Mouse (Mus musculus) ES-Bruce4 (cell line): Measurements from ENCODE around the gene Gm10645. TPM values are rescaled to one million over a fixed set of nuclear protein-coding genes. Genes with fewer than 3 reads are reported as not detected.
A peak's percentile ranks its signal among the peaks of the same experiment; 100 is the strongest.

Experiments
- H3K27ac ChIP-seq: 2 replicates; pipeline ENCODE4 v1.5.1; 2012; ENCODE audit warnings: low read length, inconsistent platforms; ENCODE audit not compliant: insufficient read depth
- H3K27me3 ChIP-seq: 2 replicates; pipeline ENCODE4 v1.6.1; 2012; ENCODE audit warnings: mild to moderate bottlenecking, low read length, inconsistent platforms; ENCODE audit not compliant: control insufficient read depth, poor library complexity, insufficient read depth, severe bottlenecking
- H3K36me3 ChIP-seq: 2 replicates; pipeline ENCODE4 v1.6.1; 2012; ENCODE audit warnings: inconsistent platforms, mild to moderate bottlenecking, low read length, moderate library complexity; ENCODE audit not compliant: control insufficient read depth, poor library complexity, insufficient read depth, severe bottlenecking
- H3K4me1 ChIP-seq: one replicate; pipeline ENCODE4 v1.8.1; 2011; ENCODE audit warnings: low read length; ENCODE audit not compliant: control insufficient read depth, insufficient read depth
- H3K4me3 ChIP-seq: 2 replicates; pipeline ENCODE4 v1.5.1; 2011; ENCODE audit warnings: low read depth, mild to moderate bottlenecking, low read length
- H3K9ac ChIP-seq: 2 replicates; pipeline ENCODE4 v1.6.1; 2012; ENCODE audit warnings: low read depth, mild to moderate bottlenecking, inconsistent platforms; ENCODE audit not compliant: poor library complexity, severe bottlenecking
- H3K9me3 ChIP-seq: replicated peaks from 2 replicates; pipeline ENCODE4 v1.6.1; 2012; ENCODE audit warnings: mild to moderate bottlenecking, low read length, inconsistent platforms; ENCODE audit not compliant: control insufficient read depth, poor library complexity, insufficient read depth, severe bottlenecking
- CTCF ChIP-seq: IDR thresholded peaks from one replicate; pipeline ENCODE4 v1.8.1; 2011; ENCODE audit warnings: low read depth, low read length
- EP300 ChIP-seq: IDR thresholded peaks from 2 replicates; pipeline ENCODE4 v1.6.1; 2011; ENCODE audit warnings: low read depth, low read length; ENCODE audit not compliant: insufficient read depth
- POLR2A ChIP-seq: IDR thresholded peaks from one replicate; pipeline ENCODE4 v1.8.1; 2011; ENCODE audit warnings: low read length; ENCODE audit not compliant: insufficient read depth
- polyA plus RNA-seq: library from polyadenylated mRNA; stranded (reverse); fragments of >200 nt; gene quantifications from 2 replicates; pipeline ENCODE4 v1.2.4, GENCODE M21; 2011; ENCODE audit warnings: low read depth; ENCODE audit not compliant: missing spikeins, insufficient read depth, insufficient read length

The Gm10645 gene
- polyA plus RNA-seq, 1 experiment = not detected

- Histone ChIP-seq H3K4me1 (peaks cover 17% of the 10 kb centered on the region), H3K27ac (peak overlapping the region; percentile 100), H3K9ac (no peak overlapping the region), H3K4me3 (no peak overlapping the region), H3K27me3 (no peaks in the 10 kb centered on the region), H3K9me3 (peaks cover 7% of the 10 kb centered on the region), H3K36me3 (no peaks in the 10 kb centered on the region)
- TF ChIP-seq EP300 = peak; percentile 81
- TF ChIP-seq POLR2A = no peak
- TF ChIP-seq CTCF = no peak
These were observed 5.4 kb downstream of the Gm10645 start for GRCm38 (mm10) chr8:83160613-83161012.

- TF ChIP-seq CTCF = no peak
- TF ChIP-seq EP300 = no peak
- no peak for TF ChIP-seq POLR2A
These were observed 6.4 kb downstream of the Gm10645 start for GRCm38 (mm10) chr8:83159615-83160014.

GRCm38 (mm10) chr8:83158971-83159370, 7.0 kb downstream of the Gm10645 start:
- Histone ChIP-seq H3K9ac (no peak overlapping the region), H3K4me3 (no peak overlapping the region)

More at GRCm38 (mm10) chr8:83159615-83160014, 6.4 kb downstream of the Gm10645 start:
- no peaks in the 10 kb centered on the region for H3K27me3 ChIP-seq
- peaks cover 18% of the 10 kb centered on the region for H3K4me1 ChIP-seq
- no peaks in the 10 kb centered on the region for H3K36me3 ChIP-seq
- H3K9ac ChIP-seq = no peak overlapping the region
- no peak overlapping the region for H3K4me3 ChIP-seq
- H3K9me3 ChIP-seq = peaks cover 7% of the 10 kb centered on the region
- peak overlapping the region; percentile 100 for H3K27ac ChIP-seq

GRCm38 (mm10) chr8:83155110-83155509, 10.9 kb downstream of the Gm10645 start:
- Histone ChIP-seq H3K36me3 (no peaks in the 10 kb centered on the region), H3K9me3 (peaks cover 7% of the 10 kb centered on the region), H3K27me3 (no peaks in the 10 kb centered on the region), H3K4me1 (peaks cover 10% of the 10 kb centered on the region), H3K4me3 (no peak overlapping the region), H3K27ac (peak overlapping the region; percentile 73), H3K9ac (no peak overlapping the region)
- TF ChIP-seq EP300 = peak; percentile 92
- no peak for TF ChIP-seq POLR2A
- no peak for TF ChIP-seq CTCF

More at GRCm38 (mm10) chr8:83158971-83159370, 7.0 kb downstream of the Gm10645 start:
- Histone ChIP-seq H3K27ac (peak overlapping the region; percentile 100), H3K4me1 (peaks cover 16% of the 10 kb centered on the region), H3K27me3 (no peaks in the 10 kb centered on the region), H3K9me3 (peaks cover 7% of the 10 kb centered on the region), H3K36me3 (no peaks in the 10 kb centered on the region)
- no peak for TF ChIP-seq POLR2A
- TF ChIP-seq CTCF = no peak

GRCm38 (mm10) chr8:83152470-83152869, 13.5 kb downstream of the Gm10645 start:
- H3K36me3 ChIP-seq = no peaks in the 10 kb centered on the region
- peak overlapping the region; percentile 7 for H3K27ac ChIP-seq
- no peak overlapping the region for H3K4me3 ChIP-seq
- no peaks in the 10 kb centered on the region; the same call in none of the 2 replicates for H3K9me3 ChIP-seq
- no peaks in the 10 kb centered on the region for H3K27me3 ChIP-seq
- peaks cover 6% of the 10 kb centered on the region for H3K4me1 ChIP-seq
- H3K9ac ChIP-seq = no peak overlapping the region
- TF ChIP-seq EP300 (no peak), POLR2A (no peak)

- Histone ChIP-seq H3K27ac (peak overlapping the region; percentile 7), H3K9ac (no peak overlapping the region), H3K27me3 (no peaks in the 10 kb centered on the region), H3K9me3 (no peaks in the 10 kb centered on the region; the same call in 1 of the 2 replicates), H3K4me3 (no peak overlapping the region), H3K36me3 (no peaks in the 10 kb centered on the region), H3K4me1 (peaks cover 6% of the 10 kb centered on the region)
- TF ChIP-seq POLR2A (no peak), EP300 (peak; percentile 81)
These were observed 13.9 kb downstream of the Gm10645 start for GRCm38 (mm10) chr8:83152055-83152454.
